Mouse (Mus musculus) CH12.LX (cell line): Measurements from ENCODE around the gene Bag1. TPM values are rescaled to one million over a fixed set of nuclear protein-coding genes. Genes with fewer than 3 reads are reported as not detected.

ENCODE experiments used
- DNase-seq: peaks from one replicate; pipeline ENCODE4 v3.0.0-alpha.2; 2013; ENCODE audit errors: extremely low read depth
- H3K27ac ChIP-seq: 2 replicates; pipeline ENCODE4 v1.5.1; 2012; ENCODE audit warnings: low read depth, mild to moderate bottlenecking, control low read depth, moderate library complexity; ENCODE audit not compliant: insufficient read depth
- H3K27me3 ChIP-seq: replicated peaks from 2 replicates; pipeline ENCODE3; 2012; ENCODE audit warnings: inconsistent platforms
- H3K36me3 ChIP-seq, 2 experiments: replicated peaks in 1 of 2; 2 replicates each; pipeline versions ENCODE3 to v1.6.1; 2012; ENCODE audit warnings: inconsistent platforms in 1 of 2, low read length in 1 of 2, mild to moderate bottlenecking in 1 of 2, mixed read lengths in 1 of 2, moderate library complexity in 1 of 2; ENCODE audit not compliant: control insufficient read depth in 1 of 2, insufficient read depth in 1 of 2
- H3K4me1 ChIP-seq, 2 experiments: 2 replicates each; pipeline ENCODE4 v1.6.1; 2012; ENCODE audit warnings: inconsistent platforms in 1 of 2, moderate library complexity in 1 of 2; ENCODE audit not compliant: insufficient read depth in 2 of 2, control insufficient read depth in 1 of 2
- H3K4me2 ChIP-seq: 2 replicates; pipeline ENCODE4 v1.6.1; 2012; ENCODE audit warnings: low read depth, mild to moderate bottlenecking, control low read depth; ENCODE audit not compliant: poor library complexity, insufficient read depth, severe bottlenecking
- H3K4me3 ChIP-seq, 3 experiments: fragments of 150-350 bp in 1 of 3; sonication (generic) in 1 of 3; replicated peaks in 1 of 3; 2 replicates each; pipeline versions ENCODE3 to v1.5.1; 2011 to 2012; ENCODE audit warnings: low read depth in 2 of 3, low read length in 2 of 3, mild to moderate bottlenecking in 2 of 3, moderate library complexity in 2 of 3, control low read depth in 1 of 3, improper control_type of control experiment in 1 of 3, inconsistent platforms in 1 of 3, mixed read lengths in 1 of 3; ENCODE audit not compliant: poor library complexity in 1 of 3
- H3K79me2 ChIP-seq: replicated peaks from 2 replicates; pipeline ENCODE4 v1.6.1; 2012; ENCODE audit warnings: mild to moderate bottlenecking, moderate library complexity; ENCODE audit not compliant: control insufficient read depth, poor library complexity, insufficient read depth, severe bottlenecking; ENCODE audit errors: extremely low read depth
- H3K9ac ChIP-seq: 2 replicates; pipeline ENCODE4 v1.6.1; 2012; ENCODE audit warnings: low read depth, mild to moderate bottlenecking, control low read depth, moderate library complexity; ENCODE audit not compliant: insufficient read depth
- H3K9me3 ChIP-seq: replicated peaks from 2 replicates; pipeline ENCODE3; 2012; ENCODE audit warnings: low read length, inconsistent platforms, mixed read lengths
- CHD1 ChIP-seq: IDR thresholded peaks from 2 replicates; pipeline ENCODE4 v1.6.1; 2012; ENCODE audit warnings: low read depth, low read length, improper control_type of control experiment, inconsistent platforms
- ELF1 ChIP-seq: IDR thresholded peaks from 2 replicates; pipeline ENCODE4 v1.6.1; 2014; ENCODE audit warnings: low read depth, mild to moderate bottlenecking, inconsistent platforms, low read length, improper control_type of control experiment
- EP300 ChIP-seq: IDR thresholded peaks from 2 replicates; pipeline ENCODE4 v1.6.1; 2011; ENCODE audit warnings: low read length, improper control_type of control experiment
- ETS1 ChIP-seq: conservative IDR thresholded peaks from 2 replicates; pipeline ENCODE4 v1.6.1; 2012; ENCODE audit warnings: low read depth, mild to moderate bottlenecking, inconsistent platforms, low read length, improper control_type of control experiment, moderate library complexity
- IRF4 ChIP-seq: IDR thresholded peaks from 2 replicates; pipeline ENCODE4 v1.6.1; 2014; ENCODE audit warnings: low read depth, mild to moderate bottlenecking, inconsistent platforms, low read length, improper control_type of control experiment
- MAX ChIP-seq: IDR thresholded peaks from 2 replicates; pipeline ENCODE4 v1.6.1; 2011; ENCODE audit warnings: low read length, improper control_type of control experiment
- MAZ ChIP-seq: IDR thresholded peaks from 2 replicates; pipeline ENCODE4 v1.6.1; 2012; ENCODE audit warnings: low read depth, mild to moderate bottlenecking, inconsistent platforms, low read length, improper control_type of control experiment, moderate library complexity
- MEF2A ChIP-seq: IDR thresholded peaks from 2 replicates; pipeline ENCODE4 v1.6.1; 2014; ENCODE audit warnings: low read depth, mild to moderate bottlenecking, inconsistent platforms, low read length, improper control_type of control experiment, borderline replicate concordance
- MXI1 ChIP-seq: IDR thresholded peaks from 2 replicates; pipeline ENCODE4 v1.6.1; 2011; ENCODE audit warnings: mild to moderate bottlenecking, low read depth, low read length, improper control_type of control experiment
- NELFE ChIP-seq: IDR thresholded peaks from 2 replicates; pipeline ENCODE4 v1.6.1; 2011; ENCODE audit warnings: low read depth, low read length, improper control_type of control experiment
- NRF1 ChIP-seq: IDR thresholded peaks from 2 replicates; pipeline ENCODE4 v1.6.1; 2014; ENCODE audit warnings: low read depth, mild to moderate bottlenecking, inconsistent platforms, low read length, improper control_type of control experiment, moderate library complexity
- POLR2A ChIP-seq: IDR thresholded peaks from 2 replicates; pipeline ENCODE4 v1.6.1; 2011; ENCODE audit warnings: low read depth, mild to moderate bottlenecking, improper control_type of control experiment, low read length
- SIN3A ChIP-seq: IDR thresholded peaks from 2 replicates; pipeline ENCODE4 v1.6.1; 2012; ENCODE audit warnings: low read length, improper control_type of control experiment, inconsistent platforms
- SMC3 ChIP-seq: IDR thresholded peaks from 2 replicates; pipeline ENCODE4 v1.6.1; 2011; ENCODE audit warnings: low read depth, low read length, improper control_type of control experiment
- TBP ChIP-seq: conservative IDR thresholded peaks from 2 replicates; pipeline ENCODE4 v1.6.1; 2011; ENCODE audit warnings: low read depth, low read length, improper control_type of control experiment
- ZKSCAN1 ChIP-seq: IDR thresholded peaks from 2 replicates; pipeline ENCODE4 v1.6.1; 2012; ENCODE audit warnings: low read depth, inconsistent platforms, low read length, improper control_type of control experiment, borderline replicate concordance
- ZMIZ1 ChIP-seq: IDR thresholded peaks from 2 replicates; pipeline ENCODE4 v1.6.1; 2012; ENCODE audit warnings: low read depth, mild to moderate bottlenecking, inconsistent platforms, low read length, improper control_type of control experiment
- ZNF384 ChIP-seq: IDR thresholded peaks from 2 replicates; pipeline ENCODE4 v1.6.1; 2012; ENCODE audit warnings: low read depth, low read length, improper control_type of control experiment, inconsistent platforms
- dilution Hi-C: fragments of 300-500 bp; cut with MboI; formaldehyde crosslinking; loops from 2 replicates; pipeline ENCODE4 v1.14.3; 2020; ENCODE audit warnings: low sequenced_read_pairs; ENCODE audit not compliant: extremely low pct_unique_long_range_greater_than_20kb, extremely low pct_ligation_motif_present
- in situ Hi-C: fragments of 300-500 bp; cut with MboI; formaldehyde crosslinking; loops from 3 replicates; pipeline ENCODE4 v1.14.3; 2019; ENCODE audit warnings: low sequenced_read_pairs, low pct_ligation_motif_present, low pct_unique_long_range_greater_than_20kb, mixed read lengths
- polyA plus RNA-seq: library from polyadenylated mRNA; unstranded; fragments of >175 nt; gene quantifications from 2 replicates; pipeline ENCODE4 v1.2.1, GENCODE M21; 2012; ENCODE audit warnings: low read depth; ENCODE audit not compliant: insufficient read length
- total RNA-seq, 2 experiments: library from RNA; depleted of rRNA; stranded (reverse); fragments of 300-350 nt in 1 of 2; fragments of >200 nt in 1 of 2; gene quantifications; 2 replicates each; pipeline ENCODE4 v1.2.3; 2012 to 2014

The Bag1 gene
- total and polyA plus RNA-seq, 3 experiments: 105 to 161 (median 149) TPM

DNA sequence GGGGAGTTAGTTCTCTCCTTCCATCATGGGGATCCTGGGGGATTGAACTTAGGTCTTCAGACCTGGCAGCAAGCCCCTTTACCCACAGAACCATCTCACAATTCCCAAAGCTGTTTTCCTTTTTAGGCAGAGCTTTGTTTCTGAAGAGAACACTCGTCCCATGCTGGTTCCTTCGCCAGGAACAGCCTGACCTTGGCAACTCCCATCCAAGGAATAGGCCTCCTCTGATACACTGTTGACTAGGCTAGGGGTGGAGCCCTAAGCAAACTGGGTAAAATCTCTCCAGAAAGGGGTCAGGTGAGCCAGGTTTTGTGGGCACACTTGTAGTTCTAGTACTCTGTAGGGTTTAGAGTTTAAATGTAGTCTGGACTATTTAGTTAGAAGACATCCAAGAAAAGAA lies 48.8 kb downstream of the Bag1 start:
- Histone ChIP-seq H3K36me3 (no peaks in the 10 kb centered on the region), H3K4me2 (no peak overlapping the region), H3K27ac (no peak overlapping the region), H3K9me3 (peaks cover 10% of the 10 kb centered on the region), H3K4me3 (no peak overlapping the region), H3K27me3 (no peaks in the 10 kb centered on the region), H3K9ac (no peak overlapping the region), H3K79me2 (no peaks in the 10 kb centered on the region), H3K4me1 (peaks cover 0 to 6% of the 10 kb centered on the region in 2 experiments; a peak in 2 of 4 replicates)
- no peak for TF ChIP-seq MAX
- TF ChIP-seq ELF1: no peak
- no peak for TF ChIP-seq IRF4
- TF ChIP-seq MAZ: no peak
- no peak for TF ChIP-seq TBP
- TF ChIP-seq MEF2A: no peak
- TF ChIP-seq SMC3: no peak
- TF ChIP-seq ETS1: no peak
- no peak for TF ChIP-seq MXI1
- TF ChIP-seq ZKSCAN1: no peak
- no peak for DNase-seq
- in situ Hi-C loops (no loop called here), dilution Hi-C loops (no loop called here)

DNA sequence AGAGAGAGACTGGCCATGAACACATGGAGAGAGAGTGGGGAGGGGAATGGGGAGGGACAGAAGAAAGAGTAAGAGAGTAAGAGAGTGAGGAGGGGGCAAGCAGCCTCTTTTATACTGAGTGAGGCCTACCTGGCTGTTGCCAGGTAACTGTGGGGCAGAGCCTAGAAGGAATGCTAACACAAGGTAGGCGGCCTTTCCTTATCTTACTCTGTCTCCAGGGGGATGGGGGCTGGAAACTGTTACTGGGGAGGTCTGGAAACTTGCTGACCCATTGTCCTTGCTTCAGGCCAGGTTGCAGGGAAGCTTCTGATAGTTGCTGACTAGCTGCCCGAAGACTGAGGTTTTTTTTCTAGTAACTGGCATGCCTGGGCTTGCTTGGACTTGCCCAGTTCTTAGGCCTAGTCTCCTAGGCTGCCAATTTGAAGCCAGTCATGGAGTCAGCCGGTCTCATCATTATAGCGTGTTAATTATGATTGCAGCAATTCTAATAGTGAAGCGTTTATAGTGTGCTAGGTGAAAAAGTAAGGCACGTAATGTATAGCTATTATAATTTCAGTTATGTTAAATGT lies 49.5 kb downstream of the Bag1 start:
- H3K4me2 ChIP-seq: no peak overlapping the region
- peak; percentile 28 for DNase-seq
- H3K9me3 ChIP-seq: peaks cover 10% of the 10 kb centered on the region
- no peak overlapping the region for H3K9ac ChIP-seq
- peaks cover 0 to 6% of the 10 kb centered on the region in 2 experiments; a peak in 2 of 4 replicates for H3K4me1 ChIP-seq
- H3K4me3 ChIP-seq: no peak overlapping the region
- H3K27ac ChIP-seq: no peak overlapping the region
- no peaks in the 10 kb centered on the region for H3K36me3 ChIP-seq
- dilution Hi-C loops (no loop called here), in situ Hi-C loops (no loop called here)
- no peaks in the 10 kb centered on the region for H3K79me2 ChIP-seq
- TF ChIP-seq ZNF384 (peak; percentile 82), CHD1 (peak; percentile 99), ELF1 (no peak), SIN3A (no peak), NELFE (no peak), NRF1 (no peak), SMC3 (peak; percentile 9; the same call in 1 of the 2 replicates), IRF4 (no peak), EP300 (no peak), POLR2A (no peak), ZMIZ1 (no peak)
- H3K27me3 ChIP-seq: no peaks in the 10 kb centered on the region
